Mouse (Mus musculus) liver, embryonic 14.5 days (tissue): Measurements from ENCODE around the gene Ralgapa2. TPM values are rescaled to one million over a fixed set of nuclear protein-coding genes. Genes with fewer than 3 reads are reported as not detected.
A peak's percentile ranks its signal among the peaks of the same experiment; 100 is the strongest.

Source experiments
- ATAC-seq: fragments of 200-750 bp; cut with Nextera tagmentation; 2 replicates; pipeline ENCODE4 v1.8.0; 2017; ENCODE audit warnings: moderate number of reproducible peaks, mild to moderate bottlenecking, moderate library complexity; ENCODE audit not compliant: insufficient read depth
- DNase-seq, 3 experiments: peaks; one replicate each; pipeline ENCODE4 v3.0.0-alpha.2; 2012 to 2013; ENCODE audit warnings: low read depth in 3 of 3, low spot score in 3 of 3
- H3K27ac ChIP-seq: fragments of 300-500 bp; sonication (generic); 2 replicates; pipeline ENCODE4 v1.5.1; 2014; ENCODE audit warnings: moderate library complexity, mild to moderate bottlenecking, control low read depth, inconsistent platforms
- H3K27me3 ChIP-seq: fragments of 300-500 bp; sonication (generic); 2 replicates; pipeline ENCODE4 v1.6.1; 2014; ENCODE audit warnings: mild to moderate bottlenecking, low read length, moderate library complexity; ENCODE audit not compliant: control insufficient read depth, insufficient read depth
- H3K36me3 ChIP-seq: fragments of 300-500 bp; sonication (generic); replicated peaks from 2 replicates; pipeline ENCODE4 v1.6.1; 2014; ENCODE audit warnings: low read depth; ENCODE audit not compliant: control insufficient read depth, insufficient read depth
- H3K4me1 ChIP-seq, 2 experiments: fragments of 200-500 bp in 1 of 2; fragments of 300-500 bp in 1 of 2; sonication (generic) in 1 of 2; replicated peaks; 2 replicates each; pipeline ENCODE4 v1.6.1; 2012 to 2014; ENCODE audit warnings: antibody characterized with exemption in 1 of 2, inconsistent platforms in 1 of 2, low read length in 1 of 2; ENCODE audit not compliant: control insufficient read depth in 2 of 2, insufficient read depth in 2 of 2
- H3K4me2 ChIP-seq: fragments of 300-500 bp; sonication (generic); 2 replicates; pipeline ENCODE4 v1.6.1; 2014; ENCODE audit warnings: low read depth, mild to moderate bottlenecking, control low read depth, moderate library complexity
- H3K4me3 ChIP-seq, 2 experiments: fragments of 200-500 bp in 1 of 2; fragments of 300-500 bp in 1 of 2; sonication (generic) in 1 of 2; 2 replicates each; pipeline ENCODE4 v1.5.1; 2012 to 2014; ENCODE audit warnings: low read depth in 2 of 2, low read length in 2 of 2, mild to moderate bottlenecking in 2 of 2, control low read depth in 1 of 2, inconsistent platforms in 1 of 2, moderate library complexity in 1 of 2; ENCODE audit not compliant: insufficient read depth in 1 of 2
- H3K9ac ChIP-seq: fragments of 300-500 bp; sonication (generic); replicated peaks from 2 replicates; pipeline ENCODE4 v1.6.1; 2014; ENCODE audit warnings: mild to moderate bottlenecking, control low read depth, moderate library complexity
- H3K9me3 ChIP-seq: fragments of 300-500 bp; sonication (generic); 2 replicates; pipeline ENCODE4 v1.6.1; 2016; ENCODE audit warnings: low read length, mixed read lengths; ENCODE audit not compliant: control insufficient read depth
- CTCF ChIP-seq: IDR thresholded peaks from 2 replicates; pipeline ENCODE4 v1.5.1; 2016; ENCODE audit warnings: antibody characterized with exemption, low read depth, control low read depth
- EP300 ChIP-seq: IDR thresholded peaks from 2 replicates; pipeline ENCODE4 v1.6.1; 2016; ENCODE audit warnings: antibody characterized with exemption, low read depth
- WGBS: fragments of 180-500 bp; shearing (Covaris S2); extraction: QIAGEN DNeasy Blood & Tissue Kit; methylation state at CpG from one replicate; pipeline ENCODE4 v1.1.7; 2014; ENCODE audit not compliant: insufficient replicate concordance; 5-methylcytosine and 5-hydroxymethylcytosine counted together
- polyA plus RNA-seq, 2 experiments: library from polyadenylated mRNA; depleted of rRNA in 1 of 2; stranded (reverse) in 1 of 2; unstranded in 1 of 2; fragments of >200 nt; fragmentation: Nextera tagmentation in 1 of 2; extraction: Ambion mirVana in 1 of 2; gene quantifications; 2 replicates each; pipeline versions ENCODE4 v1.2.1 to v1.2.3; 2012 to 2014

The Ralgapa2 gene
- polyA plus RNA-seq, 2 experiments, result 2.1 to 3.6 TPM

GRCm38 (mm10) chr2:146288326-146288725, 223.8 kb downstream of the Ralgapa2 start:
- Histone ChIP-seq H3K36me3 (no peaks in the 10 kb centered on the region), H3K9ac (no peak overlapping the region), H3K4me1 (no peaks in the 10 kb centered on the region), H3K4me3 (no peak overlapping the region), H3K27me3 (no peaks in the 10 kb centered on the region), H3K9me3 (no peaks in the 10 kb centered on the region), H3K27ac (no peak overlapping the region), H3K4me2 (no peak overlapping the region)
- DNase-seq, result no peak
- no peak for TF ChIP-seq EP300
- no peak for TF ChIP-seq CTCF
- 74% methylated on average over 1 of the region's 1 CpGs for WGBS
- no peak for ATAC-seq

GRCm38 (mm10) chr2:146287531-146287930, 224.6 kb downstream of the Ralgapa2 start:
- no peak overlapping the region for H3K9ac ChIP-seq
- no peak overlapping the region for H3K27ac ChIP-seq
- ATAC-seq (no peak), DNase-seq (no peak)
- H3K4me2 ChIP-seq, result no peak overlapping the region
- no peaks in the 10 kb centered on the region for H3K36me3 ChIP-seq
- no peak for TF ChIP-seq EP300
- no peak for TF ChIP-seq CTCF
- H3K4me1 ChIP-seq, result no peaks in the 10 kb centered on the region
- H3K27me3 ChIP-seq, result no peaks in the 10 kb centered on the region
- no peak overlapping the region for H3K4me3 ChIP-seq
- H3K9me3 ChIP-seq, result no peaks in the 10 kb centered on the region
- 72% methylated on average over 6 of the region's 6 CpGs for WGBS

- ATAC-seq (peak; percentile 55; the same call in 1 of the 2 replicates), DNase-seq (peak in 2 of 3 experiments; percentile 4 to 10)
- Histone ChIP-seq H3K4me3 (no peak overlapping the region), H3K4me2 (no peak overlapping the region), H3K27ac (no peak overlapping the region), H3K9ac (no peak overlapping the region), H3K4me1 (peaks cover 0 to 4% of the 10 kb centered on the region in 2 experiments; a peak in 1 of 4 replicates), H3K36me3 (no peaks in the 10 kb centered on the region), H3K27me3 (no peaks in the 10 kb centered on the region), H3K9me3 (no peaks in the 10 kb centered on the region)
- 28% methylated on average over 6 of the region's 6 CpGs for WGBS
- TF ChIP-seq CTCF (no peak), EP300 (peak; percentile 34)
Observed at GRCm38 (mm10) chr2:146281346-146281745, 230.8 kb downstream of the Ralgapa2 start.

GRCm38 (mm10) chr2:146280921-146281274, 231.2 kb downstream of the Ralgapa2 start:
- WGBS, result 72% methylated on average over 1 of the region's 1 CpGs
- H3K4me2 ChIP-seq, result no peak overlapping the region
- no peaks in the 10 kb centered on the region for H3K36me3 ChIP-seq
- DNase-seq (no peak), ATAC-seq (no peak)
- H3K4me1 ChIP-seq, result peaks cover 0 to 4% of the 10 kb centered on the region in 2 experiments; a peak in 1 of 4 replicates
- H3K27ac ChIP-seq, result no peak overlapping the region
- no peak overlapping the region for H3K4me3 ChIP-seq
- H3K9me3 ChIP-seq, result no peaks in the 10 kb centered on the region
- no peak overlapping the region for H3K9ac ChIP-seq
- no peak for TF ChIP-seq EP300
- TF ChIP-seq CTCF, result no peak
- no peaks in the 10 kb centered on the region for H3K27me3 ChIP-seq

GRCm38 (mm10) chr2:146280221-146280920, 231.8 kb downstream of the Ralgapa2 start:
- H3K9ac ChIP-seq, result no peak overlapping the region
- 50% methylated on average over 6 of the region's 6 CpGs for WGBS
- no peaks in the 10 kb centered on the region for H3K9me3 ChIP-seq
- DNase-seq (no peak), ATAC-seq (no peak)
- TF ChIP-seq EP300 (no peak), CTCF (no peak)
- H3K27me3 ChIP-seq, result no peaks in the 10 kb centered on the region
- H3K4me2 ChIP-seq, result no peak overlapping the region
- H3K36me3 ChIP-seq, result no peaks in the 10 kb centered on the region
- no peak overlapping the region for H3K4me3 ChIP-seq
- peaks cover 0 to 4% of the 10 kb centered on the region in 2 experiments; a peak in 1 of 4 replicates for H3K4me1 ChIP-seq
- no peak overlapping the region for H3K27ac ChIP-seq
